ENCODE assay signal across 25 mouse cellular contexts in genomic region chr5:44049395-44049976, GRCm38 (mm10). TPM values are rescaled to one million over a fixed set of nuclear protein-coding genes. Genes with fewer than 3 reads are reported as not detected.
DNase-seq lines count a peak whose midpoint lies in the region; ATAC-seq and TF ChIP-seq lines count a peak whose summit lies in the region.
"Had no signal": no experiment of that assay in that cellular context is flagged by ENCODE, and none has a peak within 500 bp of the region (broad histone marks: within the 10 kb centered on the region; RNA-seq: fewer than 3 reads in every experiment).

No protein-coding gene starts in this region.

- no peaks in the 10 kb centered on the region for H3K36me3 ChIP-seq in liver, embryonic 12.5 days
- no peaks in the 10 kb centered on the region; the same call in 1 of the 2 replicates for H3K36me3 ChIP-seq in liver, embryonic 11.5 days (ENCODE audit: control insufficient read depth, insufficient read depth, low read length)
- H3K36me3 ChIP-seq in intestine, postnatal 0 days (ENCODE audit: control insufficient read depth, insufficient read depth) = no peaks in the 10 kb centered on the region
- H3K36me3 ChIP-seq in stomach, embryonic 16.5 days (ENCODE audit: control insufficient read depth, insufficient read depth, low read length) = no peaks in the 10 kb centered on the region
- H3K36me3 ChIP-seq: heart, embryonic 13.5 days; limb, embryonic 15.5 days had no signal

- no peak overlapping the region for H3K4me3 ChIP-seq in liver, embryonic 12.5 days
- no peak overlapping the region for H3K4me3 ChIP-seq in liver, embryonic 11.5 days (ENCODE audit: low read depth, low read length)
- no peak overlapping the region for H3K4me3 ChIP-seq in intestine, postnatal 0 days (ENCODE audit: low read depth, low read length)
- H3K4me3 ChIP-seq in stomach, embryonic 16.5 days (replicated peaks; ENCODE audit: low read length) = no peak overlapping the region
- H3K4me3 ChIP-seq: gastrocnemius, adult 2 months; heart, embryonic 13.5 days; limb, embryonic 15.5 days; midbrain, embryonic 12.5 days; neural tube, embryonic 13.5 days had no signal

- no peaks in the 10 kb centered on the region; the same call in 1 of the 2 replicates for H3K4me1 ChIP-seq in liver, embryonic 12.5 days
- H3K4me1 ChIP-seq in liver, embryonic 11.5 days (replicated peaks; ENCODE audit: control insufficient read depth, insufficient read depth, low read length) = no peaks in the 10 kb centered on the region
- H3K4me1 ChIP-seq in intestine, postnatal 0 days (replicated peaks; ENCODE audit: control insufficient read depth, insufficient read depth, low read length) = no peaks in the 10 kb centered on the region
- H3K4me1 ChIP-seq in stomach, embryonic 16.5 days (ENCODE audit: control insufficient read depth, insufficient read depth, low read length) = peaks cover 7% of the 10 kb centered on the region; the same call in 1 of the 2 replicates
- H3K4me1 ChIP-seq: limb, embryonic 15.5 days; midbrain, embryonic 12.5 days; neural tube, embryonic 13.5 days had no signal

- no peaks in the 10 kb centered on the region for H3K9me3 ChIP-seq in liver, embryonic 12.5 days (replicated peaks)
- no peaks in the 10 kb centered on the region for H3K9me3 ChIP-seq in liver, embryonic 11.5 days (ENCODE audit: control insufficient read depth, low read length)
- no peaks in the 10 kb centered on the region for H3K9me3 ChIP-seq in intestine, postnatal 0 days (ENCODE audit: control insufficient read depth)
- no peaks in the 10 kb centered on the region for H3K9me3 ChIP-seq in stomach, embryonic 16.5 days (replicated peaks; ENCODE audit: control insufficient read depth, low read length)
- H3K9me3 ChIP-seq: heart, embryonic 13.5 days; limb, embryonic 15.5 days; midbrain, embryonic 12.5 days; neural tube, embryonic 13.5 days had no signal

- H3K4me2 ChIP-seq in liver, embryonic 12.5 days = no peak overlapping the region
- H3K4me2 ChIP-seq in liver, embryonic 11.5 days = no peak overlapping the region
- H3K4me2 ChIP-seq in intestine, postnatal 0 days (replicated peaks; ENCODE audit: low read depth) = peak overlapping the region; percentile 18; the same call in 1 of the 2 replicates
- H3K4me2 ChIP-seq in stomach, embryonic 16.5 days (ENCODE audit: low read depth, low read length) = 0 out of 2 replicates have a peak overlapping the region, but pooled peaks have one; percentile 9
- H3K4me2 ChIP-seq: heart, embryonic 13.5 days; hindbrain, embryonic 14.5 days; limb, embryonic 15.5 days; midbrain, embryonic 12.5 days; neural tube, embryonic 13.5 days had no signal

- intact Hi-C loops in heart, postnatal 25 days (cut with DNase I) = loop anchor here (2.0 to 5.0 kb wide), 2 partner anchors 53 to 128 kb away; partner anchors contain the start of gene Prom1

- H3K27ac ChIP-seq in liver, embryonic 12.5 days = no peak overlapping the region
- no peak overlapping the region for H3K27ac ChIP-seq in liver, embryonic 11.5 days (ENCODE audit: low read depth, low read length)
- no peak overlapping the region for H3K27ac ChIP-seq in intestine, postnatal 0 days (ENCODE audit: low read depth, low read length)
- peak overlapping the region; percentile 43 for H3K27ac ChIP-seq in stomach, embryonic 16.5 days (ENCODE audit: low read length)
- H3K27ac ChIP-seq: gastrocnemius, adult 2 months; heart, embryonic 13.5 days; hindbrain, embryonic 14.5 days; limb, embryonic 15.5 days; macrophage; midbrain, embryonic 12.5 days; neural tube, embryonic 13.5 days had no signal

- no peak for TF ChIP-seq CTCF in intestine, postnatal 0 days (IDR thresholded peaks at IDR 0.05; ENCODE audit: low read depth)

- 18% methylated on average over 6 of the region's 6 CpGs for WGBS in liver, embryonic 12.5 days (ENCODE audit: insufficient replicate concordance)
- WGBS in liver, embryonic 11.5 days = 39% methylated on average over 6 of the region's 6 CpGs
- 54% methylated on average over 6 of the region's 6 CpGs for whole genome bisulfite sequencing in intestine, postnatal 0 days
- WGBS in stomach, embryonic 16.5 days = 33% methylated on average over 6 of the region's 6 CpGs

- no peaks in the 10 kb centered on the region for H3K27me3 ChIP-seq in liver, embryonic 12.5 days (replicated peaks)
- H3K27me3 ChIP-seq in liver, embryonic 11.5 days (replicated peaks; ENCODE audit: control insufficient read depth, insufficient read depth, low read length) = no peaks in the 10 kb centered on the region
- H3K27me3 ChIP-seq in intestine, postnatal 0 days (replicated peaks; ENCODE audit: control insufficient read depth, insufficient read depth, low read length) = no peaks in the 10 kb centered on the region
- H3K27me3 ChIP-seq in stomach, embryonic 16.5 days (ENCODE audit: control insufficient read depth, insufficient read depth, low read length) = no peaks in the 10 kb centered on the region
- H3K27me3 ChIP-seq: heart, embryonic 13.5 days; limb, embryonic 15.5 days; midbrain, embryonic 12.5 days; neural tube, embryonic 13.5 days had no signal

- no peak for DNase-seq in liver, embryonic 11.5 days (ENCODE audit: low spot score)
- no peak for DNase-seq in heart, postnatal 25 days (ENCODE audit: low spot score)
- DNase-seq in frontal cortex, adult 2 months (ENCODE audit: extremely low spot score in 1 of 2, low spot score in 1 of 2) = no peak
- DNase-seq: adrenal gland, postnatal 25 days; B cell, adult 2 months; cerebellum, adult 11 months; cerebellum, postnatal 10 days; forebrain, postnatal 0 days; gastrocnemius, adult 2 months; heart, postnatal 36 days; kidney, adult 2 months; kidney, postnatal 36 days; right cerebral cortex, adult 18-20 months; thymus, adult 18-20 months; thymus, postnatal 4 days had no signal

- ATAC-seq in liver, embryonic 12.5 days = peak; percentile 47; the same call in 1 of the 2 replicates
- ATAC-seq in liver, embryonic 11.5 days (replicated peaks; ENCODE audit: low FRiP score) = no peak
- peak; percentile 54 for ATAC-seq in granulocyte monocyte progenitor cell, adult 5-6 weeks (replicated peaks; ENCODE audit: poor library complexity, severe bottlenecking)
- ATAC-seq in intestine, postnatal 0 days = no peak
- ATAC-seq in stomach, embryonic 16.5 days (ENCODE audit: insufficient read depth, low FRiP score) = peak; percentile 67

- no peak overlapping the region for H3K9ac ChIP-seq in liver, embryonic 12.5 days
- H3K9ac ChIP-seq in liver, embryonic 11.5 days (ENCODE audit: low read depth, low read length) = no peak overlapping the region
- no peak overlapping the region for H3K9ac ChIP-seq in intestine, postnatal 0 days (ENCODE audit: low read depth, low read length)
- H3K9ac ChIP-seq in stomach, embryonic 16.5 days (ENCODE audit: low read length) = no peak overlapping the region
- H3K9ac ChIP-seq: forebrain, postnatal 0 days; heart, embryonic 13.5 days; hindbrain, embryonic 14.5 days; limb, embryonic 15.5 days; midbrain, embryonic 12.5 days; neural tube, embryonic 13.5 days had no signal

RNA-seq across cellular contexts. Expression of gene Prom1, which starts 52.3 kb away (rescaled TPM):
- 11.9 and 13.0 TPM in 2 replicates for polyA plus RNA-seq in liver, embryonic 12.5 days (2016; fragmentation: Nextera tagmentation; extraction: Ambion mirVana)
- polyA plus RNA-seq in liver, embryonic 11.5 days (2014; fragmentation: Nextera tagmentation; extraction: Ambion mirVana) = 23.0 and 23.9 TPM in 2 replicates
- 12.7 and 17.1 TPM in 2 replicates for total RNA-seq in granulocyte monocyte progenitor cell, adult 5-6 weeks (2014; fragmentation: Nextera tagmentation)
- total RNA-seq in granulocyte monocyte progenitor cell, adult 5-6 weeks (2017) = 40.5 and 45.8 TPM in 2 replicates
- polyA plus RNA-seq in intestine, postnatal 0 days (2015; fragmentation: Nextera tagmentation; extraction: Ambion mirVana) = 14.0 and 14.5 TPM in 2 replicates
- 61.3 and 79.0 TPM in 2 replicates for polyA plus RNA-seq in stomach, embryonic 16.5 days (2015; fragmentation: Nextera tagmentation; extraction: Ambion mirVana)
- 10 to 100 TPM in 1 of 2 experiments, 1 to 10 TPM in 1; 7.5 to 11.6 TPM for total RNA-seq in heart, postnatal 25 days (2021)
- polyA plus RNA-seq in frontal cortex, adult 2 months (2012; rRNA removed) = 15.2 and 16.7 TPM in 2 replicates

Comparison
In these comparisons a context has a peak if more than half of its experiments do, and no peak if none do; other contexts are left out.
1. ATAC-seq: peak in liver, embryonic 12.5 days (single experiment), granulocyte monocyte progenitor cell, adult 5-6 weeks (single experiment) and stomach, embryonic 16.5 days (single experiment); none in liver, embryonic 11.5 days (single experiment) and intestine, postnatal 0 days (single experiment).
2. H3K4me2 ChIP-seq: peak in intestine, postnatal 0 days (single experiment) and stomach, embryonic 16.5 days (single experiment); none in liver, embryonic 12.5 days (single experiment) and liver, embryonic 11.5 days (single experiment).